Mouse (Mus musculus) liver, postnatal 0 days (tissue): ENCODE measurements around the gene Gramd1a. TPM values are rescaled to one million over a fixed set of nuclear protein-coding genes. Genes with fewer than 3 reads are reported as not detected.

ENCODE experiments used
- ATAC-seq: fragments of 200-750 bp; cut with Nextera tagmentation; 2 replicates; pipeline ENCODE4 v1.8.0; 2017; ENCODE audit warnings: mild to moderate bottlenecking, moderate library complexity
- DNase-seq: peaks from one replicate; pipeline ENCODE4 v3.0.0-alpha.2; 2016
- H3K27ac ChIP-seq: fragments of 300-500 bp; sonication (generic); 2 replicates; pipeline ENCODE4 v1.5.1; 2014; ENCODE audit warnings: antibody characterized with exemption, moderate library complexity, mild to moderate bottlenecking, low read depth
- H3K27me3 ChIP-seq: fragments of 300-500 bp; sonication (generic); 2 replicates; pipeline ENCODE4 v1.6.1; 2014; ENCODE audit warnings: low read length, control low read depth, mixed read lengths; ENCODE audit not compliant: insufficient read depth
- H3K36me3 ChIP-seq: fragments of 300-500 bp; sonication (generic); replicated peaks from 2 replicates; pipeline ENCODE4 v1.6.1; 2014; ENCODE audit warnings: mild to moderate bottlenecking, control low read depth, low read length, moderate library complexity, mixed read lengths; ENCODE audit not compliant: insufficient read depth
- H3K4me1 ChIP-seq: fragments of 300-500 bp; sonication (generic); 2 replicates; pipeline ENCODE4 v1.6.1; 2014; ENCODE audit warnings: antibody characterized with exemption, mild to moderate bottlenecking, control low read depth; ENCODE audit not compliant: insufficient read depth
- H3K4me2 ChIP-seq: fragments of 300-500 bp; sonication (generic); 2 replicates; pipeline ENCODE4 v1.6.1; 2014; ENCODE audit warnings: low read depth, mild to moderate bottlenecking, low read length, moderate library complexity, mixed read lengths
- H3K4me3 ChIP-seq: fragments of 300-500 bp; sonication (generic); 2 replicates; pipeline ENCODE4 v1.5.1; 2014; ENCODE audit warnings: low read depth, low read length
- H3K9ac ChIP-seq: fragments of 300-500 bp; sonication (generic); replicated peaks from 2 replicates; pipeline ENCODE4 v1.6.1; 2014; ENCODE audit warnings: mild to moderate bottlenecking, moderate library complexity
- H3K9me3 ChIP-seq: fragments of 300-500 bp; sonication (generic); 2 replicates; pipeline ENCODE4 v1.6.1; 2016; ENCODE audit warnings: mild to moderate bottlenecking, control low read depth, low read length, mixed read lengths
- CTCF ChIP-seq: sonication (generic); IDR thresholded peaks from 2 replicates; pipeline ENCODE4 v1.5.1; 2016; ENCODE audit warnings: antibody characterized with exemption, low read depth
- EP300 ChIP-seq: IDR thresholded peaks from 2 replicates; pipeline ENCODE4 v1.6.1; 2016; ENCODE audit warnings: antibody characterized with exemption, low read depth, mild to moderate bottlenecking
- WGBS: fragments of 180-500 bp; shearing (Covaris S2); extraction: QIAGEN DNeasy Blood & Tissue Kit; methylation state at CpG from one replicate; pipeline ENCODE4 v1.1.7; 2014; ENCODE audit not compliant: insufficient replicate concordance; 5-methylcytosine and 5-hydroxymethylcytosine counted together
- polyA plus RNA-seq: library from polyadenylated mRNA; unstranded; fragments of >200 nt; fragmentation: Nextera tagmentation; extraction: Ambion mirVana; gene quantifications from 2 replicates; pipeline ENCODE4 v1.2.1, GENCODE M21; 2015

Gene Gramd1a
- polyA plus RNA-seq, 1 experiment from 2014 or later: 8.9 TPM

- Histone ChIP-seq H3K9ac (no peak overlapping the region), H3K4me1 (peaks cover 23% of the 10 kb centered on the region), H3K9me3 (0 out of 2 replicates have a peak, but pooled peaks cover 2% of the 10 kb centered on the region), H3K27me3 (no peaks in the 10 kb centered on the region), H3K4me2 (no peak overlapping the region), H3K4me3 (no peak overlapping the region), H3K36me3 (no peaks in the 10 kb centered on the region), H3K27ac (no peak overlapping the region)
- 75% methylated on average over 9 of the region's 9 CpGs for WGBS
- ATAC-seq (no peak), DNase-seq (no peak)
- TF ChIP-seq EP300: no peak
- TF ChIP-seq CTCF: no peak
Observed at GRCm38 (mm10) chr7:31086175-31086755, 69.4 kb downstream of the Gramd1a start.

GRCm38 (mm10) chr7:31085171-31085570, 70.5 kb downstream of the Gramd1a start:
- no peaks in the 10 kb centered on the region for H3K36me3 ChIP-seq
- H3K4me1 ChIP-seq: peaks cover 23% of the 10 kb centered on the region
- no peak for TF ChIP-seq EP300
- ATAC-seq: peak; percentile 35; the same call in 1 of the 2 replicates
- peak overlapping the region; percentile 26 for H3K27ac ChIP-seq
- WGBS: 61% methylated on average over 3 of the region's 3 CpGs
- no peaks in the 10 kb centered on the region for H3K27me3 ChIP-seq
- no peak for DNase-seq
- no peak overlapping the region for H3K4me2 ChIP-seq
- no peak overlapping the region for H3K9ac ChIP-seq
- no peak overlapping the region for H3K4me3 ChIP-seq
- 0 out of 2 replicates have a peak, but pooled peaks cover 2% of the 10 kb centered on the region for H3K9me3 ChIP-seq

GRCm38 (mm10) chr7:31084140-31084539, 71.6 kb downstream of the Gramd1a start:
- H3K36me3 ChIP-seq: no peaks in the 10 kb centered on the region
- no peaks in the 10 kb centered on the region for H3K27me3 ChIP-seq
- DNase-seq (no peak), ATAC-seq (no peak)
- no peak overlapping the region for H3K4me2 ChIP-seq
- H3K4me1 ChIP-seq: peaks cover 23% of the 10 kb centered on the region
- 51% methylated on average over 9 of the region's 9 CpGs for WGBS
- no peak for TF ChIP-seq EP300
- TF ChIP-seq CTCF: no peak
- peak overlapping the region; percentile 53 for H3K27ac ChIP-seq
- H3K9ac ChIP-seq: no peak overlapping the region
- no peak overlapping the region for H3K4me3 ChIP-seq
- H3K9me3 ChIP-seq: no peaks in the 10 kb centered on the region

GRCm38 (mm10) chr7:31082831-31083588, 72.7 kb downstream of the Gramd1a start:
- no peaks in the 10 kb centered on the region for H3K9me3 ChIP-seq
- ATAC-seq: peak; percentile 50; the same call in 1 of the 2 replicates
- H3K9ac ChIP-seq: no peak overlapping the region
- no peak overlapping the region for H3K4me3 ChIP-seq
- H3K36me3 ChIP-seq: no peaks in the 10 kb centered on the region
- WGBS: 70% methylated on average over 14 of the region's 14 CpGs
- peak overlapping the region; percentile 53; the same call in 1 of the 2 replicates for H3K27ac ChIP-seq
- no peak overlapping the region for H3K4me2 ChIP-seq
- H3K4me1 ChIP-seq: peaks cover 17% of the 10 kb centered on the region
- no peak for DNase-seq
- TF ChIP-seq CTCF: no peak
- TF ChIP-seq EP300: no peak
- no peaks in the 10 kb centered on the region for H3K27me3 ChIP-seq

- Histone ChIP-seq H3K9ac (no peak overlapping the region), H3K4me1 (peaks cover 15% of the 10 kb centered on the region), H3K27me3 (no peaks in the 10 kb centered on the region), H3K4me3 (no peak overlapping the region), H3K36me3 (no peaks in the 10 kb centered on the region), H3K4me2 (no peak overlapping the region), H3K9me3 (no peaks in the 10 kb centered on the region), H3K27ac (no peak overlapping the region)
- no peak for TF ChIP-seq CTCF
- DNase-seq (no peak), ATAC-seq (no peak)
Observed at GRCm38 (mm10) chr7:31082106-31082505, 73.6 kb downstream of the Gramd1a start.

- TF ChIP-seq CTCF (no peak), EP300 (no peak)
- no peaks in the 10 kb centered on the region for H3K27me3 ChIP-seq
- no peaks in the 10 kb centered on the region for H3K36me3 ChIP-seq
- DNase-seq: no peak
- peaks cover 15% of the 10 kb centered on the region for H3K4me1 ChIP-seq
- WGBS: 47% methylated on average over 1 of the region's 1 CpGs
- no peak overlapping the region for H3K4me3 ChIP-seq
- no peak overlapping the region for H3K27ac ChIP-seq
- H3K9ac ChIP-seq: no peak overlapping the region
- no peak overlapping the region for H3K4me2 ChIP-seq
- ATAC-seq: no peak
- H3K9me3 ChIP-seq: no peaks in the 10 kb centered on the region
Observed at GRCm38 (mm10) chr7:31081106-31081505, 74.6 kb downstream of the Gramd1a start.
